Mouse (Mus musculus): Measurements from ENCODE around the gene Ppm1d. TPM values are rescaled to one million over a fixed set of nuclear protein-coding genes. Genes with fewer than 3 reads are reported as not detected.

Ppm1d gene
- 26.6 and 27.1 TPM in 2 replicates for polyA plus RNA-seq (2011; ENCODE audit: insufficient read depth, insufficient read length, low read depth, missing spikeins)

DNA sequence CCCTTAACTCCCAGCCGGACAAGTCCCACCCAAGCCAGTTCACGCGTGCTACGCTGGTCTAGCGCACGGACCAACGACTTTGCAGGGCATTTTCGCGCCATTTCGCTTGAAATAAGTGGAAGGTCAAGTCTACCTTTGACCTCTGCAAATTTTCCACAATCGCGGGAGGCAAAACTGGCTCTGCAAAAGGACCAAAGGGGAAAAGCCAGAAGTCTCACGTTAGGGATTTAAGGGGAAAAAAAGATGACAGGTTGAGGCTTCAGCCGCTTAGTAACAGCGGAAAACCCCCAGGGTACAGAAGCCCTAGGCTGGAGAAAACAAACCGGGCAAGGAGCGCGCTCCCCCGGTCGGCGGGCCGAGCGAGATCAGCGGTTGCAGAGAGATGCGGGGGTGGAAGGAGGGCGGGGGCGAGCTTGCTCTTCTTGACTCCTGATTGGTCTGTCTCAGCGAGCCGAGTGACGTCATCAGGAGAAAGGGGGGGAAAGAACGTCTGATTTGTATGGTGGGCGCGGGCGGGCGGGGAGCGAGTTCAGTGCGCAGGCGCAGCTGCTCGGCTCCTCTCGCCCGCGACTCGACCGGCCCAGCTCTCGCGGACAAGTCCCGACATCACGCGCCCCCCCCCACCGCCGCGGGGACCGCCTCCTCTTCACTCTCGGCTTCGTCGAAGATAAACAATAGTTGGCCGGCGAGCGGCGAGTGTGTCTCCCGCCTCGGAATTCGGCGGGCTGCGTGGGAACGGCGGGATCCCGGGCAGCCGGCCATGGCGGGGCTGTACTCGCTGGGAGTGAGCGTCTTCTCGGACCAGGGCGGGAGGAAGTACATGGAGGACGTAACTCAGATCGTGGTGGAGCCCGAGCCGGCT, at the start of gene Ppm1d:
Gene Ppm1d (plus strand): TSS at position 532 of the 862 bp plus-strand sequence.
- Histone ChIP-seq H3K9ac (ENCODE audit: low read depth, poor library complexity, severe bottlenecking) (peak within 1 kb of the TSS; percentile 98), H3K36me3 (ENCODE audit: control insufficient read depth, insufficient read depth, low read length, poor library complexity, severe bottlenecking) (peaks cover 13% of the 10 kb centered on the region), H3K9me3 (replicated peaks; ENCODE audit: control insufficient read depth, insufficient read depth, low read length, poor library complexity, severe bottlenecking) (no peaks in the 10 kb centered on the region), H3K27me3 (ENCODE audit: control insufficient read depth, insufficient read depth, low read length, poor library complexity, severe bottlenecking) (no peaks in the 10 kb centered on the region), H3K4me3 (ENCODE audit: low read depth, low read length) (peak within 1 kb of the TSS; percentile 88), H3K27ac (ENCODE audit: insufficient read depth, low read length) (peak within 1 kb of the TSS; percentile 74), H3K4me1 (ENCODE audit: control insufficient read depth, insufficient read depth, low read length) (no peaks in the 10 kb centered on the region)
- TF ChIP-seq POLR2A (IDR thresholded peaks at IDR 0.05; ENCODE audit: insufficient read depth, low read length) (peak; percentile 79), CTCF (IDR thresholded peaks at IDR 0.05; ENCODE audit: low read depth, low read length) (no peak), EP300 (IDR thresholded peaks at IDR 0.05; ENCODE audit: insufficient read depth, low read depth, low read length) (no peak)

DNA sequence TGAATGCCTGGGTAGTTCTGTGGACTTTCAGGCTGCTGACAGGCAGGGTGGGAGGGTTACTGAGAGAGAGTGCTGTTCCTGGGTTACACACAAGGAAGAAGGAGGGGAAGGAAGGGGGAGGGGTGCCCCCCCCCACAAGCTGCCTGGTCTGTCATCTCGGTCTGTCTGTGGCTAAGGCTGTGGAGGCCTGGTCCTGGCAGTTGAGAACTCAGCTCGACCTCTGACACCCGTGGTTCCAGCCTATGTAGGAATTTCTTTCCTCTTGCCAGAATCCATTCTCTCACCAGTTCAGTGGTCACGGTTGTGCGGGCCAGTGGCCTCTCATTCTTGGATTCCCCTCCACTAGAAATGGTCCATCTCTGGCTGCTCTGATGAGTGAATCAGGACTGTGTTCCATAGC, 46.4 kb upstream of the Ppm1d start:
- H3K9me3 ChIP-seq (replicated peaks; ENCODE audit: control insufficient read depth, insufficient read depth, low read length, poor library complexity, severe bottlenecking) = no peaks in the 10 kb centered on the region
- no peaks in the 10 kb centered on the region for H3K36me3 ChIP-seq (ENCODE audit: control insufficient read depth, insufficient read depth, low read length, poor library complexity, severe bottlenecking)
- no peak overlapping the region for H3K27ac ChIP-seq (ENCODE audit: insufficient read depth, low read length)
- TF ChIP-seq POLR2A (IDR thresholded peaks at IDR 0.05; ENCODE audit: insufficient read depth, low read length) (no peak), EP300 (IDR thresholded peaks at IDR 0.05; ENCODE audit: insufficient read depth, low read depth, low read length) (no peak), CTCF (IDR thresholded peaks at IDR 0.05; ENCODE audit: low read depth, low read length) (no peak)
- no peaks in the 10 kb centered on the region for H3K27me3 ChIP-seq (ENCODE audit: control insufficient read depth, insufficient read depth, low read length, poor library complexity, severe bottlenecking)
- no peak overlapping the region for H3K9ac ChIP-seq (ENCODE audit: low read depth, poor library complexity, severe bottlenecking)
- no peak overlapping the region for H3K4me3 ChIP-seq (ENCODE audit: low read depth, low read length)
- H3K4me1 ChIP-seq (ENCODE audit: control insufficient read depth, insufficient read depth, low read length) = no peaks in the 10 kb centered on the region

GRCm38 (mm10) chr11:85267393-85267792, 43.7 kb upstream of the Ppm1d start:
- Histone ChIP-seq H3K27ac (ENCODE audit: insufficient read depth, low read length) (no peak overlapping the region), H3K9me3 (replicated peaks; ENCODE audit: control insufficient read depth, insufficient read depth, low read length, poor library complexity, severe bottlenecking) (no peaks in the 10 kb centered on the region)
- no peak for TF ChIP-seq CTCF (IDR thresholded peaks at IDR 0.05; ENCODE audit: low read depth, low read length)
- TF ChIP-seq POLR2A (IDR thresholded peaks at IDR 0.05; ENCODE audit: insufficient read depth, low read length) = no peak
- no peak for TF ChIP-seq EP300 (IDR thresholded peaks at IDR 0.05; ENCODE audit: insufficient read depth, low read depth, low read length)

DNA sequence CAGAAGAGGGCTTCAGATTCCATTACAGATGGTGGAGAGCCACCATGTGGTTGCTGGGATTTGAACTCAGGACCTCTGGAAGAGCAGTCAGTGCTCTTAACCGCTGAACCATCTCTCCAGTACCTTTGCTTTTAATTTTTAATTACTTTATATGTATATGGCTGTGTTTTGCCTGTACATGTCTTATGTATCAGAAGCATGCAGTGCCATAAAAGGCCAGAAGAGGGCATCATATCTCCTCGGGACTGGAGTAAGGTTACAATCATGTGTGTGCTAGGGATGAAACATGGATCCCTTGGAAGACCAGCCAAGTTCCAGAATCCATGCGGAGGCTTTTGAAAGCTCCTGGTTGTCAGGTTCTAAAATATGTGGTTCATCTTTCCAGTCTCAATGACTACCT, 40.4 kb upstream of the Ppm1d start:
- Histone ChIP-seq H3K36me3 (ENCODE audit: control insufficient read depth, insufficient read depth, low read length, poor library complexity, severe bottlenecking) (no peaks in the 10 kb centered on the region), H3K27me3 (ENCODE audit: control insufficient read depth, insufficient read depth, low read length, poor library complexity, severe bottlenecking) (no peaks in the 10 kb centered on the region), H3K27ac (ENCODE audit: insufficient read depth, low read length) (no peak overlapping the region), H3K9me3 (replicated peaks; ENCODE audit: control insufficient read depth, insufficient read depth, low read length, poor library complexity, severe bottlenecking) (no peaks in the 10 kb centered on the region), H3K4me1 (ENCODE audit: control insufficient read depth, insufficient read depth, low read length) (no peaks in the 10 kb centered on the region), H3K4me3 (ENCODE audit: low read depth, low read length) (no peak overlapping the region), H3K9ac (ENCODE audit: low read depth, poor library complexity, severe bottlenecking) (no peak overlapping the region)
- no peak for TF ChIP-seq CTCF (IDR thresholded peaks at IDR 0.05; ENCODE audit: low read depth, low read length)
- no peak for TF ChIP-seq EP300 (IDR thresholded peaks at IDR 0.05; ENCODE audit: insufficient read depth, low read depth, low read length)
- TF ChIP-seq POLR2A (IDR thresholded peaks at IDR 0.05; ENCODE audit: insufficient read depth, low read length) = no peak

More at GRCm38 (mm10) chr11:85267393-85267792, 43.7 kb upstream of the Ppm1d start:
- no peaks in the 10 kb centered on the region for H3K36me3 ChIP-seq (ENCODE audit: control insufficient read depth, insufficient read depth, low read length, poor library complexity, severe bottlenecking)
- H3K4me1 ChIP-seq (ENCODE audit: control insufficient read depth, insufficient read depth, low read length) = no peaks in the 10 kb centered on the region
- no peak overlapping the region for H3K9ac ChIP-seq (ENCODE audit: low read depth, poor library complexity, severe bottlenecking)
- H3K27me3 ChIP-seq (ENCODE audit: control insufficient read depth, insufficient read depth, low read length, poor library complexity, severe bottlenecking) = no peaks in the 10 kb centered on the region
- H3K4me3 ChIP-seq (ENCODE audit: low read depth, low read length) = no peak overlapping the region

GRCm38 (mm10) chr11:85273299-85273698, 37.7 kb upstream of the Ppm1d start:
- Histone ChIP-seq H3K4me1 (ENCODE audit: control insufficient read depth, insufficient read depth, low read length) (no peaks in the 10 kb centered on the region), H3K36me3 (ENCODE audit: control insufficient read depth, insufficient read depth, low read length, poor library complexity, severe bottlenecking) (no peaks in the 10 kb centered on the region), H3K27ac (ENCODE audit: insufficient read depth, low read length) (no peak overlapping the region), H3K4me3 (ENCODE audit: low read depth, low read length) (no peak overlapping the region), H3K27me3 (ENCODE audit: control insufficient read depth, insufficient read depth, low read length, poor library complexity, severe bottlenecking) (no peaks in the 10 kb centered on the region), H3K9ac (ENCODE audit: low read depth, poor library complexity, severe bottlenecking) (no peak overlapping the region), H3K9me3 (replicated peaks; ENCODE audit: control insufficient read depth, insufficient read depth, low read length, poor library complexity, severe bottlenecking) (no peaks in the 10 kb centered on the region)
- TF ChIP-seq EP300 (IDR thresholded peaks at IDR 0.05; ENCODE audit: insufficient read depth, low read depth, low read length) (no peak), CTCF (IDR thresholded peaks at IDR 0.05; ENCODE audit: low read depth, low read length) (peak; percentile 71), POLR2A (IDR thresholded peaks at IDR 0.05; ENCODE audit: insufficient read depth, low read length) (no peak)

GRCm38 (mm10) chr11:85275151-85275550, 35.9 kb upstream of the Ppm1d start:
- Histone ChIP-seq H3K4me1 (ENCODE audit: control insufficient read depth, insufficient read depth, low read length) (no peaks in the 10 kb centered on the region), H3K4me3 (ENCODE audit: low read depth, low read length) (no peak overlapping the region), H3K27me3 (ENCODE audit: control insufficient read depth, insufficient read depth, low read length, poor library complexity, severe bottlenecking) (no peaks in the 10 kb centered on the region), H3K9me3 (replicated peaks; ENCODE audit: control insufficient read depth, insufficient read depth, low read length, poor library complexity, severe bottlenecking) (no peaks in the 10 kb centered on the region), H3K36me3 (ENCODE audit: control insufficient read depth, insufficient read depth, low read length, poor library complexity, severe bottlenecking) (no peaks in the 10 kb centered on the region), H3K27ac (ENCODE audit: insufficient read depth, low read length) (no peak overlapping the region), H3K9ac (ENCODE audit: low read depth, poor library complexity, severe bottlenecking) (no peak overlapping the region)
- TF ChIP-seq EP300 (IDR thresholded peaks at IDR 0.05; ENCODE audit: insufficient read depth, low read depth, low read length) (no peak), CTCF (IDR thresholded peaks at IDR 0.05; ENCODE audit: low read depth, low read length) (no peak), POLR2A (IDR thresholded peaks at IDR 0.05; ENCODE audit: insufficient read depth, low read length) (no peak)

Data from ES-Bruce4 (cell line).